Mouse (Mus musculus): ENCODE measurements around the gene Gm13889. TPM values are rescaled to one million over a fixed set of nuclear protein-coding genes. Genes with fewer than 3 reads are reported as not detected.

Gene Gm13889
- 6.2 TPM in 2 replicates for polyA plus RNA-seq (2014; fragmentation: Nextera tagmentation; extraction: Ambion mirVana)

DNA sequence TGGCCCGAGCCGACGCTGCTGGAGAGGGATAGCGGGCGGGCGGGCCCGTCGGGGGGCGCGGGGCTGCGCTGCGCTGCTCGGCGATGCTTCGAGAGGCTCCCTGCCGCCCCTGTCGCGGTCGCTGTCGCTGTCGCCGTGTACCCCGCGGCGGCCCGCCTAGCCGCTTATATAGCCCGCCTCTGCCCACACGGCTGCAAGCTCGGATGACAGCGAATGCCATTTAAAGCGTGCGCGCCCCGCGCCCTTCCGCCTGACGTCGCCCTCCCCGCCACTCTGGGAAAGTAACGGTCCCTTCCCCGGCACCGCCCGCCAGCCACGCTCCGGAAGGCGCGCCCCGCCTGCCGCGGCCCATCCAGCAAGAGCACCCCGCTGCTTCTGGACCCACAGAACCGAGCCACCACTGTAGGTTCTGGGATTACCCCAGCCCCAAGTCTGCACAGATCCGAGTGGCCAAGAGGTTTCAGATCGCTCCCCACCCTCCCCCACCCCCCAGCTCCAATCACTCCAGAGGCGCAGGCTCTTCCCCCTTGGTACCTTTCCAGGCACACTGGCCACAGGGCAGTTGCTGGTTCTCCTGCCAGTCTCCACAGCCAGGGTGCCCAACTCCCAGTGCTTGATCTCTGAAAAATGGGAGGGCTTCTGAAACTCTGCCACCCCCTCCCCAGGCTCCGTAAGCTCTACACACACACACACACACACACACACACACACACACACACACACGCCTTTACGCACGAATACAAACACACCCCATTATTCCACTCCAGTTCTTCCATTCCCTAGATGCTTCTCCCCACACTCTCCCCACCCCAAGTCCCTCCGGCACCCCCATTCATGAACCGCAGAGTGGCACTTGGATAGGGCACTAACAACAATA, at the start of gene Gm13889:
Gene Gm13889 (minus strand): TSS at position 294 of the 877 bp plus-strand sequence.
- H3K27me3 ChIP-seq (ENCODE audit: control insufficient read depth, insufficient read depth, low read length), result peaks cover 22% of the 10 kb centered on the region; the same call in 1 of the 2 replicates
- no peaks in the 10 kb centered on the region for H3K36me3 ChIP-seq (ENCODE audit: control insufficient read depth, insufficient read depth, low read length)
- H3K4me2 ChIP-seq (ENCODE audit: low read length), result peak within 1 kb of the TSS; percentile 99
- H3K9ac ChIP-seq (replicated peaks; ENCODE audit: low read length), result peak within 1 kb of the TSS; percentile 72
- H3K9me3 ChIP-seq (ENCODE audit: control insufficient read depth, low read length), result no peaks in the 10 kb centered on the region
- peak; percentile 83 for DNase-seq
- H3K4me3 ChIP-seq (replicated peaks; ENCODE audit: low read depth, low read length), result peak within 1 kb of the TSS; percentile 59
- ATAC-seq (ENCODE audit: low FRiP score, low TSS enrichment), result peak; percentile 62
- WGBS, result 6% methylated on average over 59 of the region's 62 CpGs
- H3K27ac ChIP-seq (replicated peaks; ENCODE audit: low read depth, low read length), result peak within 1 kb of the TSS; percentile 55
- H3K4me1 ChIP-seq (ENCODE audit: control insufficient read depth, insufficient read depth, low read length), result peaks cover 12% of the 10 kb centered on the region

DNA sequence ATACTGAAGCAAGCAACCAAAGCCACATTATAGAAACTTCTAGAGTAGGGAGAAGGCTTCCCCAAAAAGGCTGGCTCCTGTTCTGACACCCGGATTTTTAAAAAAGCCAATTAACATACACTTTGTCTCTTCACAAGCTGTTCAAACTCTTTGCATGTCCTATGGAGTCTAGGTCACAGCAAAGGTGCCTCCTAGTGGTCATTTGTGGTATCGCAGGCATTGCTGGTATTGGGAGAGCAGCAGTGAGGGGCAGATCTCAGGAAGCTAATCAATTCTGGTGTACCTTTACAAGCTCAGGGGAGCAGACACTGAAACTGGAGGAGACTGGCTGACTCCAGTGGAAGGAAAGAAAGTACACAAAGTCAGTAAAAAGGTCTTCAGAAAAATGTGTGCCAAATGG, 45.3 kb upstream of the Gm13889 start:
- no peaks in the 10 kb centered on the region for H3K4me1 ChIP-seq (ENCODE audit: control insufficient read depth, insufficient read depth, low read length)
- H3K9ac ChIP-seq (replicated peaks; ENCODE audit: low read length), result no peak overlapping the region
- H3K9me3 ChIP-seq (ENCODE audit: control insufficient read depth, low read length), result no peaks in the 10 kb centered on the region
- H3K27ac ChIP-seq (replicated peaks; ENCODE audit: low read depth, low read length), result no peak overlapping the region
- no peaks in the 10 kb centered on the region for H3K27me3 ChIP-seq (ENCODE audit: control insufficient read depth, insufficient read depth, low read length)
- peaks cover 88% of the 10 kb centered on the region for H3K36me3 ChIP-seq (ENCODE audit: control insufficient read depth, insufficient read depth, low read length)
- H3K4me3 ChIP-seq (replicated peaks; ENCODE audit: low read depth, low read length), result no peak overlapping the region
- DNase-seq (peak; percentile 93), ATAC-seq (ENCODE audit: low FRiP score, low TSS enrichment) (0 out of 2 replicates have a peak, but pooled peaks have one; percentile 48)
- no peak overlapping the region for H3K4me2 ChIP-seq (ENCODE audit: low read length)
- 3% methylated on average over 2 of the region's 2 CpGs for WGBS

DNA sequence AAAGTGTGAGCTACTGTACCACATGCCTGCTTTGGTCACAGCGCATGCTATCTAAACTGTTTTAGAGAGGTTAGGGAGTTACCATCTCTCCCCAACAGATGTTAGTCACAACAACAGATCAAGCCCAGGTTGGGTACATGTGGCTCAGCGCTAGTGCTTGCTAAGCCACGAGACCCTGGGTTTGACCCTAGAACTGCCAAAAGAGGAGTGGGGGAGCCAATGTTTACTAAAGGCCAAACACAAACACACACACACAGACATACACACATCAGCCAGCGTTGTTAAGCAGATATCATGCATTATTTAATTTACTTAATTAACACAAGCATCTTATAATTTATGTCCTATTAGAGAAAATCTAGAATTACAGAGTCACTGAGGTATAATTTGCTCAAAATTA, 44.9 kb upstream of the Gm13889 start:
- WGBS, result 86% methylated on average over 4 of the region's 4 CpGs

DNA sequence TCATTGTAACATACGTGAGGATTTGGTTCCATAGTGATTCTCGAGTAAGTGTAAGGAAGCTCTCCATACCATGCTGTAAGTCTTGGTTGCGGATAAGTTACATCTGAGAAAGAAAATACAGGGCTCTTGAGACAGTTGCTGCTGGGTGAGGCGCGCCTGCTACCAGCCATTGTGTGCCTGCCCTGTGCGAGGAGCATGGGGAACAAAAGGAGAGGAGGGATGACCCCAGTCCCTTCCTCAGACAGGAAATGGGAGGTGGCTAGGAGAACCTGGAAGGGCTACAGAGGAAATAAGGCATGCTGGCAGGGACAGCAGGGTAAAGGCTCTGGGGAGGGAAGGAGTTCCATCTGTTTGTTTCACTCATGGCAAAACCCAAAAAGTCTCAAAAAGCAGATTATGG, 44.4 kb upstream of the Gm13889 start:
- H3K9me3 ChIP-seq (ENCODE audit: control insufficient read depth, low read length), result no peaks in the 10 kb centered on the region
- no peak overlapping the region for H3K4me2 ChIP-seq (ENCODE audit: low read length)
- H3K4me1 ChIP-seq (ENCODE audit: control insufficient read depth, insufficient read depth, low read length), result no peaks in the 10 kb centered on the region
- H3K9ac ChIP-seq (replicated peaks; ENCODE audit: low read length), result no peak overlapping the region
- no peak overlapping the region for H3K27ac ChIP-seq (replicated peaks; ENCODE audit: low read depth, low read length)
- H3K36me3 ChIP-seq (ENCODE audit: control insufficient read depth, insufficient read depth, low read length), result peaks cover 88% of the 10 kb centered on the region
- H3K27me3 ChIP-seq (ENCODE audit: control insufficient read depth, insufficient read depth, low read length), result no peaks in the 10 kb centered on the region
- WGBS, result 94% methylated on average over 6 of the region's 6 CpGs
- ATAC-seq (ENCODE audit: low FRiP score, low TSS enrichment), result no peak
- no peak for DNase-seq
- H3K4me3 ChIP-seq (replicated peaks; ENCODE audit: low read depth, low read length), result no peak overlapping the region

More for the DNA sequence above, 44.9 kb upstream of the Gm13889 start:
- ATAC-seq (ENCODE audit: low FRiP score, low TSS enrichment), result no peak
- Histone ChIP-seq H3K4me1 (ENCODE audit: control insufficient read depth, insufficient read depth, low read length) (no peaks in the 10 kb centered on the region), H3K9me3 (ENCODE audit: control insufficient read depth, low read length) (no peaks in the 10 kb centered on the region), H3K27me3 (ENCODE audit: control insufficient read depth, insufficient read depth, low read length) (no peaks in the 10 kb centered on the region), H3K4me2 (ENCODE audit: low read length) (no peak overlapping the region), H3K36me3 (ENCODE audit: control insufficient read depth, insufficient read depth, low read length) (peaks cover 88% of the 10 kb centered on the region), H3K27ac (replicated peaks; ENCODE audit: low read depth, low read length) (no peak overlapping the region), H3K9ac (replicated peaks; ENCODE audit: low read length) (no peak overlapping the region), H3K4me3 (replicated peaks; ENCODE audit: low read depth, low read length) (no peak overlapping the region)
- no peak for DNase-seq

DNA sequence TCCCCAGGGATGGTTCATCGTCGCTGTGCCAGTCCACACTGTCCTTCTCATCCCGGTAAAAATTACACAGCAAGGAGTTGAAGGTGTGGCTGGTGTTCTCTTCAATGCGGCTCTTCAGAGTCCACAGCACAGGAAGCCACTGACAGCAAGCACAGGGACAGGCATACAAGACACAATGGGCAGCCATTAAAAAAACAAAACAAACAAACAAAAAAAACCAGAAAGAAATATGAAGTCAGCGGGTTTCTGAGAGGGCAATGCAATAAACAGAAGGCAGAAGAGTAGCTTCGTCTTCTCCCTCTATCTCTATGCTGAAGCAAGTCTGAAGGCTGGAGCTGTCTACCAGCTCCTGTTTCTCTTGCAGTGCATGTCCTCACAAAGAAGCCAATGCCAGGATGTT, 39.3 kb upstream of the Gm13889 start, which contains the start of gene Gm27027:
Gene Gm27027 (minus strand): TSS at position 101 of the 400 bp plus-strand sequence.
- ATAC-seq (ENCODE audit: low FRiP score, low TSS enrichment) (no peak), DNase-seq (no peak)
- Histone ChIP-seq H3K4me1 (ENCODE audit: control insufficient read depth, insufficient read depth, low read length) (0 out of 2 replicates have a peak, but pooled peaks cover 3% of the 10 kb centered on the region), H3K27ac (replicated peaks; ENCODE audit: low read depth, low read length) (no peak within 1 kb of the TSS), H3K4me3 (replicated peaks; ENCODE audit: low read depth, low read length) (no peak within 1 kb of the TSS), H3K27me3 (ENCODE audit: control insufficient read depth, insufficient read depth, low read length) (no peaks in the 10 kb centered on the region), H3K9me3 (ENCODE audit: control insufficient read depth, low read length) (no peaks in the 10 kb centered on the region), H3K4me2 (ENCODE audit: low read length) (no peak within 1 kb of the TSS), H3K9ac (replicated peaks; ENCODE audit: low read length) (no peak within 1 kb of the TSS), H3K36me3 (ENCODE audit: control insufficient read depth, insufficient read depth, low read length) (peaks cover 89% of the 10 kb centered on the region)
- WGBS, result 94% methylated on average over 6 of the region's 6 CpGs

DNA sequence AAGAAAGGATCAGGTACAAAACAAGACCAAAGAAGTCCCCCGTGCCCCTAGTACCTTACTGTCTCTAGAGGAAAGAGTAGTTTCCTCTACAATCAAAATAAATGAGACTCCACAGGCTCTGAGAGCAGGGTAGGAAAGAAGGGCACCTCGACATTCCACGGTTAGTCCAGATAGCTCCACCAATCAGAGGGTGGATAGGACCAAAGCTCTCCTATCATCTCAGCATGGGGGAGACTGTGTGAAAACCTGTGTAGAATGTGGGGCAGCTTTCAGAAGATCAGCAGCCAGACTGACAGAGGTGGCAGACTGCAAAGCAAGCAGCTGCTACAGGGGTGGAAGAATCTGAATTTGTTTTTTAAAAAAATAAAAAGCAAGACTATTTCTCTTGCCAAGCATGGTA, 35.8 kb upstream of the Gm13889 start:
- H3K4me1 ChIP-seq (ENCODE audit: control insufficient read depth, insufficient read depth, low read length), result 0 out of 2 replicates have a peak, but pooled peaks cover 3% of the 10 kb centered on the region
- H3K9ac ChIP-seq (replicated peaks; ENCODE audit: low read length), result no peak overlapping the region
- ATAC-seq (ENCODE audit: low FRiP score, low TSS enrichment), result no peak
- no peaks in the 10 kb centered on the region for H3K9me3 ChIP-seq (ENCODE audit: control insufficient read depth, low read length)
- H3K27me3 ChIP-seq (ENCODE audit: control insufficient read depth, insufficient read depth, low read length), result no peaks in the 10 kb centered on the region
- DNase-seq, result no peak
- peak overlapping the region; percentile 33; the same call in 1 of the 2 replicates for H3K27ac ChIP-seq (replicated peaks; ENCODE audit: low read depth, low read length)
- 56% methylated on average over 3 of the region's 3 CpGs for WGBS
- no peak overlapping the region for H3K4me2 ChIP-seq (ENCODE audit: low read length)
- H3K36me3 ChIP-seq (ENCODE audit: control insufficient read depth, insufficient read depth, low read length), result peaks cover 87% of the 10 kb centered on the region
- H3K4me3 ChIP-seq (replicated peaks; ENCODE audit: low read depth, low read length), result no peak overlapping the region

DNA sequence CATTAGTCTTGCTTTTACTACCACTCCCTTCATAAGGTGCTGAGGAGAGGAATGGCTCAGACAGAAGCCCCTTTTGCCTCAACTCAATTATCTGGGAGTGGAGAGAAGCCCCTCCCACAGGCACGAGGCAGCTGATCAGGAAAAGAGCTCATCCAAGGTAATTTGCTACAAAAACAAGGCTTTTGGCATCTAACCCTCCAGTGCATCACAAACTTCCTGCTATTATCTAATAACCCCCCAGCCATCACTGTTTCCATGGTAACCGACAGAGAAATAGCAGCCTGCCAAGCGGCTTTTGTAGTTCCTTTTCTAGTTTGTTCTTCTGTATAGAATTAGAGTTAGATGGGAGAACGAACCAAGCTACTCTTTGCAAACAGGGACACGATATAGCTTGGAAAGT, 35.3 kb upstream of the Gm13889 start:
- 35% methylated on average over 5 of the region's 5 CpGs for WGBS
- H3K36me3 ChIP-seq (ENCODE audit: control insufficient read depth, insufficient read depth, low read length), result peaks cover 87% of the 10 kb centered on the region
- H3K27me3 ChIP-seq (ENCODE audit: control insufficient read depth, insufficient read depth, low read length), result no peaks in the 10 kb centered on the region
- H3K9ac ChIP-seq (replicated peaks; ENCODE audit: low read length), result no peak overlapping the region
- ATAC-seq (ENCODE audit: low FRiP score, low TSS enrichment) (no peak), DNase-seq (peak; percentile 59)
- no peak overlapping the region; the same call in 1 of the 2 replicates for H3K27ac ChIP-seq (replicated peaks; ENCODE audit: low read depth, low read length)
- no peaks in the 10 kb centered on the region for H3K9me3 ChIP-seq (ENCODE audit: control insufficient read depth, low read length)
- H3K4me2 ChIP-seq (ENCODE audit: low read length), result no peak overlapping the region
- H3K4me1 ChIP-seq (ENCODE audit: control insufficient read depth, insufficient read depth, low read length), result 0 out of 2 replicates have a peak, but pooled peaks cover 3% of the 10 kb centered on the region
- no peak overlapping the region for H3K4me3 ChIP-seq (replicated peaks; ENCODE audit: low read depth, low read length)

DNA sequence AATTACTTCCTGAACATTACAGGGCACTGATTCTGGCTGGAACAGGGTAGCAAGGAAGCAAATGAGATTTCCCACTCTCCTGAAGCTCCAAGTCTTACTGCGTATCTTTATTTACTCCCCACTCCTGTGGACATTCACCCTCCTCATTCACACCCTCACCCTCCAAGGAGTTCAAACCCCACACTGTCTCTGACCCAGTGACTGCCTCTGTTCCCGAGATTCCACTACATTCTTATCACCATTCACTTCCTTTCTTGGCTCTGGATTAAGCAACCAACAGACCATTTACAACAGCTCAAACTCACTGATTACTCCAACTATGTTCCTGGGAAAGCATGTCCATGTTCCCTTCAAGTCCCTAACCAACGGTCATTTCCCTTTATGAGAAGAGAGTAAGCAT, 34.3 kb upstream of the Gm13889 start:
- Histone ChIP-seq H3K27ac (replicated peaks; ENCODE audit: low read depth, low read length) (no peak overlapping the region), H3K4me2 (ENCODE audit: low read length) (no peak overlapping the region), H3K9ac (replicated peaks; ENCODE audit: low read length) (no peak overlapping the region), H3K9me3 (ENCODE audit: control insufficient read depth, low read length) (no peaks in the 10 kb centered on the region), H3K4me1 (ENCODE audit: control insufficient read depth, insufficient read depth, low read length) (0 out of 2 replicates have a peak, but pooled peaks cover 3% of the 10 kb centered on the region), H3K36me3 (ENCODE audit: control insufficient read depth, insufficient read depth, low read length) (peaks cover 84% of the 10 kb centered on the region), H3K4me3 (replicated peaks; ENCODE audit: low read depth, low read length) (no peak overlapping the region), H3K27me3 (ENCODE audit: control insufficient read depth, insufficient read depth, low read length) (no peaks in the 10 kb centered on the region)
- ATAC-seq (ENCODE audit: low FRiP score, low TSS enrichment) (no peak), DNase-seq (no peak)
- WGBS, result 90% methylated on average over 3 of the region's 3 CpGs
